Comparison of ENCODE assay signal across 12 mouse cellular contexts in the genomic region with DNA sequence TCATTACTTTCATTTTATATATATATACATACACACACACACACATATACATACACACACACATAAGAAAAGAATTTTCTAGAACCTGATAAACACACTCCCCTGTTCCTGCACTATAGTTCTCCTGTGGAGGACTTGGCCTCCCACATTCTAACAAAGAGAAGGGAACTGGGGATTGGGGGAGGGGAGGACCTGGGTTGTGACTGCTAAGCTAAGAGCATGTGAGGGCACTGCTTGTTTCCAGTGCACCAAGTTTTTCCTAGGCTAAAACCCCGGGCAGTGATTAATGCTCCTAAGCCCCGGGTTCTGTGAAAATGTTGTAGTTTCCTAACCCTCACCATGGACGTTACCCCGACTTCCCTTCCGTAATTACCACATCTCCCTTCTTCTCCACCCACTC. TPM values are rescaled to one million over a fixed set of nuclear protein-coding genes. Genes with fewer than 3 reads are reported as not detected.
A peak's percentile ranks its signal among the peaks of the same experiment; 100 is the strongest.
DNase-seq lines count a peak whose midpoint lies in the region; ATAC-seq lines count a peak whose summit lies in the region.
"Had no signal": no experiment of that assay in that cellular context is flagged by ENCODE, and none has a peak within 500 bp of the region (broad histone marks: within the 10 kb centered on the region; RNA-seq: fewer than 3 reads in every experiment).

No protein-coding gene starts in this region.

- no peak for ATAC-seq in liver, embryonic 11.5 days (replicated peaks; ENCODE audit: low FRiP score)

- peaks cover 3% of the 10 kb centered on the region; the same call in 1 of the 2 replicates for H3K9me3 ChIP-seq in liver, embryonic 11.5 days (ENCODE audit: control insufficient read depth, low read length)
- no peaks in the 10 kb centered on the region for H3K9me3 ChIP-seq in megakaryocyte, embryonic 14.5 days
- H3K9me3 ChIP-seq: lung, embryonic 15.5 days; stomach, embryonic 15.5 days had no signal

- no peaks in the 10 kb centered on the region for H3K27me3 ChIP-seq in liver, embryonic 11.5 days (replicated peaks; ENCODE audit: control insufficient read depth, insufficient read depth, low read length)
- H3K27me3 ChIP-seq in megakaryocyte, embryonic 14.5 days (replicated peaks) = no peaks in the 10 kb centered on the region
- H3K27me3 ChIP-seq: lung, embryonic 15.5 days; stomach, embryonic 15.5 days had no signal

- WGBS in liver, embryonic 11.5 days = 70% methylated on average over 5 of the region's 5 CpGs

- peak overlapping the region; percentile 74 for H3K9ac ChIP-seq in liver, embryonic 11.5 days (ENCODE audit: low read depth, low read length)
- H3K9ac ChIP-seq: lung, embryonic 15.5 days; stomach, embryonic 15.5 days had no signal

- H3K4me3 ChIP-seq in liver, embryonic 11.5 days (ENCODE audit: low read depth, low read length) = peak overlapping the region; percentile 81
- peak overlapping the region; percentile 85 for H3K4me3 ChIP-seq in megakaryocyte, embryonic 14.5 days (replicated peaks)
- H3K4me3 ChIP-seq: lung, embryonic 15.5 days; stomach, embryonic 15.5 days had no signal

- peak overlapping the region; percentile 74 for H3K4me2 ChIP-seq in liver, embryonic 11.5 days

- peak; percentile 63 for DNase-seq in adrenal gland, postnatal 10 days
- no peak for DNase-seq in adrenal gland, postnatal 4 days (ENCODE audit: low spot score in 2 of 2)
- DNase-seq in liver, embryonic 11.5 days (ENCODE audit: low spot score) = no peak
- DNase-seq in liver = no peak
- peak; percentile 30 for DNase-seq in kidney, postnatal 14 days
- no peak for DNase-seq in natural killer cell, adult 2 months (ENCODE audit: low spot score in 2 of 2)
- DNase-seq in right cerebral cortex, postnatal 25 days = no peak
- DNase-seq: right cerebral cortex, adult 18-20 months had no signal

- H3K27ac ChIP-seq in liver, embryonic 11.5 days (ENCODE audit: low read depth, low read length) = no peak overlapping the region
- H3K27ac ChIP-seq: lung, embryonic 15.5 days; stomach, embryonic 15.5 days had no signal

- peaks cover 8% of the 10 kb centered on the region; the same call in 1 of the 2 replicates for H3K4me1 ChIP-seq in liver, embryonic 11.5 days (replicated peaks; ENCODE audit: control insufficient read depth, insufficient read depth, low read length)
- peaks cover 36% of the 10 kb centered on the region for H3K4me1 ChIP-seq in megakaryocyte, embryonic 14.5 days

- H3K36me3 ChIP-seq in liver, embryonic 11.5 days (ENCODE audit: control insufficient read depth, insufficient read depth, low read length) = peaks cover 25% of the 10 kb centered on the region
- peaks cover 27% of the 10 kb centered on the region for H3K36me3 ChIP-seq in megakaryocyte, embryonic 14.5 days (replicated peaks; ENCODE audit: low read length)

RNA-seq across cellular contexts. Expression of gene Atp6v1e1, which starts 2.4 kb away (rescaled TPM):
- total RNA-seq in adrenal gland, postnatal 10 days (2021) = 100 to 1,000 TPM; 225 to 226 TPM
- 100 to 1,000 TPM; 257 to 268 TPM for total RNA-seq in adrenal gland, postnatal 4 days (2021)
- polyA plus RNA-seq in liver, embryonic 11.5 days (2014; fragmentation: Nextera tagmentation; extraction: Ambion mirVana) = 160 and 164 TPM in 2 replicates
- 30.4 and 97.6 TPM in 2 replicates for polyA plus RNA-seq in megakaryocyte, embryonic 14.5 days (2012; ENCODE audit: insufficient read depth, low replicate concordance)

RNA-seq across cellular contexts. Expression of gene Bcl2l13, which starts 15.9 kb away (rescaled TPM):
- total RNA-seq in adrenal gland, postnatal 10 days (2021) = 10 to 100 TPM; 91.5 to 95.8 TPM
- 10 to 100 TPM; 59.4 to 61.9 TPM for total RNA-seq in adrenal gland, postnatal 4 days (2021)
- 52.3 and 66.2 TPM in 2 replicates for polyA plus RNA-seq in liver, embryonic 11.5 days (2014; fragmentation: Nextera tagmentation; extraction: Ambion mirVana)
- polyA plus RNA-seq in megakaryocyte, embryonic 14.5 days (2012; ENCODE audit: insufficient read depth, low replicate concordance) = 15.8 and 34.6 TPM in 2 replicates

RNA-seq across cellular contexts. Expression of gene Slc25a18, which starts 46.8 kb away (rescaled TPM):
- under 1 TPM; 0.75 to 0.91 TPM for total RNA-seq in adrenal gland, postnatal 10 days (2021)
- total RNA-seq in adrenal gland, postnatal 4 days (2021) = 1 to 10 TPM; 1.8 to 2.1 TPM
- 0.08 TPM in 1 of 2 replicates, not detected in the other for polyA plus RNA-seq in liver, embryonic 11.5 days (2014; fragmentation: Nextera tagmentation; extraction: Ambion mirVana)
- polyA plus RNA-seq in megakaryocyte, embryonic 14.5 days (2012; ENCODE audit: insufficient read depth, low replicate concordance) = not detected in 2 replicates
- total RNA-seq: hematopoietic stem cell, adult 5-6 weeks had no signal
- polyA plus RNA-seq: lung, embryonic 15.5 days had no signal

Comparison
In these comparisons a context has a peak if more than half of its experiments do, and no peak if none do; other contexts are left out.
1. DNase-seq: peak in adrenal gland, postnatal 10 days (single experiment) and kidney, postnatal 14 days (single experiment); none in adrenal gland, postnatal 4 days (0 of 2), liver, embryonic 11.5 days (single experiment), liver (single experiment), natural killer cell, adult 2 months (0 of 2) and right cerebral cortex, postnatal 25 days (single experiment).